Mouse (Mus musculus) brain, embryonic 18.5 days (tissue): ENCODE data around the gene Hc.

Experiments
- DNase-seq: peaks from one replicate; pipeline ENCODE4 v3.0.0-alpha.2; 2012; ENCODE audit warnings: low read depth, low spot score

Gene Hc

DNA sequence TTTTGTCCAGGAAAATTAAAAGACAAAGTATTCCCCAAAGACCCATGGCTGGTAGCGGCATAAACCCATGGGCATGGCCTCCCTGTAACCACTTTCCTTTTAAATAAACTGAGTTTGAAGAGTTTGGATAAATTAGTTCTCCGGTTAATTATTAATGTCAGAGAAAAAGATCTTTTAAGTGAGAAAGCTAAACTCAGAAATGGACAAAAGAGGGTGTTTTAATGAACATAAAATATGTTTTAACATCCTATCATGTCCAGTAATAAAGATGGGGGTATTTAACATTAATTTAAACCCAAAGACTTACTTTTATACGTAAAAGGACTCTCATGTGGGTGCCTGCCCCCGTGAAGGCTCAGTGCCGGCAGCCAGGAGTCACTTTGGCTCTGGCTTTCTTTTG, at the start of gene Hc:
Hc (minus strand) TSS at position 101 of the 400 bp plus-strand sequence.
- DNase-seq: no peak

DNA sequence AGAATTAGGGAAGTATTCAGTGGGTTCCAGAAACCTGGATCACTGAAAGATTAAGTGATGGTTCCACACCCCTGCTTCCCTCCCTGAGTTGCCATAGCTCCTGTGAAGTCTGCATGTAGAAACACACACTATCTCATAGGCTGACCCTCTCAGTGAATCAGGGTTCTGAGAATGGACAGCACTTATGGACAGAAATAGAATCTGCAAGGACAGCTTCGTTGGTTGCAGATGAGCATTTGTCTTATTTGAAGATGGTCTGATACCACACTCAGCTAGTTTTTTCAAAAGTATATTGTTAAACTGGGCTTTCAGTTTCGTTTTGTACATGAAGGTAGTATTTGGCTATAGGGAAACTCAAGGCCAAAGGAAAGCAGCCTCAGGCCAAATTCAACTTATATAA, 49.3 kb upstream of the Hc start:
- no peak for DNase-seq

DNA sequence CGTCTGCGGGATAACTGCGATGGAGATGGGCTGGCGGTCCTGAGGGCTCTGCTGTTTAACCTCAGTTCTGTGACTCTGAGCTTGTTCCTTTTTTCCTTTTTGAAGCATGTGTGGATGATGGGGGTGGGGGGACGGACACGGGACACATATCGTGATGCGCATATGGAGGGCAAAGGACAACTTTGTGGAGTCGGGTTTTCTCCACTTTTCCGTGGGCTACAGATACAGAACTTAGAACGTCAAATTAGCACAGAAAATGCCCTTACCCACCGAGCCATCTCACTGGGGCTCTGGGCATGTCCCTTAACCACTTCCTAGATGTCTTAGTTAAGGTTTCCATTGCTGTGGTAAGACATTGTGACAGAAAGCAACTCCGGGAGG, 48.7 kb upstream of the Hc start:
- no peak for DNase-seq

DNA sequence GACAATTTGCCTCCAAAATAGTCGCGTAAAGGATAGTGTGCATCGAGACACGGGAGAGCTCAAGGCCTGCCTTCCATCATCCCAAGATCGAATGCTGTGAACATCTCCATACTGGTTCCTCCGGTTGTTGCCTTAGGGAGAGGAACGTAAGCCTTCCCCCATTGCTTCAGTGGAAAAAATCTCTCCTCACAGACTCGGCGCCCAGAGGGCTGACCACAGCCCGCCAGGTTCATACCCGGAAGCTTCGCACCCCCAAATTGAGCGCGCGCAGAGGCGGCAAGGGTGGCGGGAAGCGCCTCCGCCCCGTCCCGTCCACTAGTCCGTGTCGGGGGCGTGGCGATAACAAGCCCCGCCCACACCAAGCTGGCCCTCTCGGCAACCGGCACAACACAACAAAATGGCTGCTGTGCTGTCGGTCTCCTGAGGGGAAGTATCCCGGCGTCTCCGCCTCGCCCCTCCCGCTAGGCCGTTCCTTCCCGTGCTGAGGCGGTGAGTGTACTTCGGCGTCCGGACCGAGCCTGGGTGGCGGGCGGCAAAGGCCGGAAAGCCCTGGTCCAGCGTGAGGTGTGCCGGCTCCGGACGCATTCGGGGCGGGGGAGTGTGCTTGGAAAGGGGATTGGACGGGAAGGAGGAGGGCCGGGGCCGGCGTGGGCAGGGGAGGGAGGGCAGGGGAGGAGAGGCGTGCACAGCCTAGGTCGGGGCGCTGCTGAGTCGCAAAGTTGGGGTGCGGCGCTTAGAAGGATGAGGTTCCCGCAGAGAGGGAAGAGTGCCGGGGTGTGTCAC, 48.1 kb upstream of the Hc start, which contains the start of gene Cntrl:
Cntrl (plus strand) TSS at position 352 of the 783 bp plus-strand sequence.
- DNase-seq: peak; percentile 73

DNA sequence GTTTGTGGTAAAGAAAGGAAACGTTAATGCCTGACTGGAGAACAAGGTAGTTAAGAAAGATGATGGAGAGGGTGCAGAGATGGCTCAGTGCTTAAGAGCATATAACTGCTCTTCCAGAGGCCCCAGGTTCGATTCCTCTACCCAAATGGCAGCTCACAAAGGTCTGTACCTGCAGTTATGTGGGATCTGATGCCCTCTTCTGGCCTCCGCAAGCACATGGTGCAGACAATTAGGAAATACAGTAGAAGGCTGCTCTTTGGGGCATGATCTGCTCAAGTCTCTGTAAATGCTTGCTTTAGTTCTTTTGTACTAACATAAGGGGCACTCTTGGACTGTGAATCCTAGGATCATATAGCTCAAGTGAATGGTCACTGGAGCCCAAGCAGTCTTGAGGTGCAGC, 47.5 kb upstream of the Hc start:
- DNase-seq: peak; percentile 45

DNA sequence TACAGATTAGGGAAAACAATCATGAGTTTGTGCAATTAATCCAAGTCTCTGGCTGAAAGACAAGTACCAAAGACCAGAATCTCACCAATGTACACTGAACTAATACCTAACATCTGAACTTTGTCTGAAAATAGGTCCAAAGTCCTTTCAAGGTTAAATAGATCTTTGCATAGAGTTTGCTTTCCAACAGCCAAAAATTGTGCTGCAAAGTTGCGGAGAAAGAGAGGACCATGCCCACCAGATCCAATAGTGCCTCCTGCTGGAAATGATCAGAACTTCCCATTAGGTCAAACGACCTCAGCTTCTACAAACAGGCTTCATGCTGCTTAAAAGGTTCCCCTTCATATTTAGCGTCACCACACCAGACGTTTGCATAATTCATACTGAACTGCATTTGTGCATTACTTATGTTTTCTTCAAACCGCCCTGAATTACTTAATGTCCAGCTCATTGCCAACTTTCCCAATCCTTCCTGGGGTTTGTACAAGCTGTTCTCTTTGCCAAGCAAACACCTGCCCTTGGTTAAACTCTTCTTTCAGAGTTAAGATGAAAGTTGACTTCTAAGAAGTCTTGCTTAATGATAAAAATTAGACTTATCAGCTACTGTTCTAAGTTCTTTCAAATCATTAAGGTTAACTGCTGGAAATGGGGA, 46.9 kb upstream of the Hc start:
- DNase-seq: no peak

DNA sequence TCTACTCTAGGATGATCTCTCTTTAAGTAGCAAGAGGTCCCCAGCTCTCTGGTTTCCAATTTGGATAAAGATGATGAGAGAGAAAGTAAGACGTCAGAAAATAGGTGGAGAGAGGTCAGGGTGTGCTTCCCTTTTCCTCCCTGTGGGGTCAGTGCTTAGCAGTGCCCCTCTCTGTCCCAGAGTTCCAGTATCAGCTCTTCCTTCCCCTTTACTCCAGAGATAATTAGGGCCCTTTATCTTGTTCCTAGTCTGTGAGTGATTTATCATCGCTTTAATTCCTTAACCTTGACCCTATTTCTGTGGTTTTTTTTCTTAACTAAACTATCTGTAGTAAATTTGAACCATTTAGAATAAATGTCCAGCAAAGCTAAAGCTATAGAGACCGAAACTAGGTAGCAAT, 43.6 kb upstream of the Hc start:
- DNase-seq: no peak

DNA sequence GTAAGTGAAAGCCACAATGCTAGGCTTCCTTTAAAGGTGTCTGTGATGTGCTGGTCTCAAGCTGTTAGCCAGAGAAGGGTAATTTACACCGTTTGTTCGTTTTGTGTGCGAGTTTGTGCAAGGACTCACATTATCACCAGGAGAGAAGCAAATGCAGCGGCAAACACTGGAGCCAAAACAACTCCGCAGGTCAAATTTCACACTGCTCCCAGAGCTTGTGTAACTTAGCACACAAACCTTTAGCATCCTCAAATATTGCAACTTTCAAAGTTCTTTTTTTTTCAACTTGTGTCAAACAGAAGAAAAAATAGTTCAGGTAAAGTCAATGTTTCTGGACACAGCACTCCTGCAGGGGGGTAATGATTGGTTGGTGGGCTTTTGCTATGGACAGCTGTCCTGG, 42.3 kb upstream of the Hc start:
- no peak for DNase-seq

DNA sequence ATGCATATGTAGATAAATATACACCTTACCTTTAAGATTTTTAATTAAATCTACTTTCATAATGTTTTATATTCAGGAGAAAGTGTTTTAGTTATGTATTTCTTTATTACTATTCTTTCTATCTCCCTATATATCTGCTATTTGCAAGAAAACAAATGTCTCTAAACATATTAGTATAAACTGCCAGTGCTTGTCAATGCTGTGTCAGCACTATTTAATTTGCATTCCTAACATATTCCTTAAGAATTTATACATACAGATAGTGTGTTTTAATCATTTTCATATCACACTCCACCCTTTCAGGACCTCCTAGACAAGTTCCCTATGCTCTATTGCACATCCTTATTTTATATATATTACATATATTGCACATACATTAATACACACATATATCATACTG, 41.5 kb upstream of the Hc start:
- no peak for DNase-seq

DNA sequence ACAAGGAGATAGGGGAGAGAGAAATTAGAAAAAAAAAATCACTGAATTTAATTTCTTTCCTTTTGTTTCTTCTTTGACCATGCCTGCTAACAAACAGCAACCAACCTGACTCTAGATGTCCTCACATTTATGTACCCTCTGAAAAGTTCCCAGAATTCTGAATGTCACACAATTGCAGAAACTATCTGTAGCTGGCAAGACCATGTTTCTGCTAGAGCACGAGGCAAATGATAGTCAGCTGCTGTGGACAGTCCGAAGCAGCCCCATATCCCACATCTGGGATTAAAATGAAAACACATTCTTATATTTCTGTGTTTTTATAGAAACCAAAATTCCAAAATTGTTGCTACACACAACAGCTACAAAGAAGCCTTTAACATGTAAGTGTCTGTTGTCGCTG, 40.2 kb upstream of the Hc start, which contains the start of gene AI182371:
AI182371 (minus strand) TSS at position 101 of the 400 bp plus-strand sequence.
- no peak for DNase-seq

DNA sequence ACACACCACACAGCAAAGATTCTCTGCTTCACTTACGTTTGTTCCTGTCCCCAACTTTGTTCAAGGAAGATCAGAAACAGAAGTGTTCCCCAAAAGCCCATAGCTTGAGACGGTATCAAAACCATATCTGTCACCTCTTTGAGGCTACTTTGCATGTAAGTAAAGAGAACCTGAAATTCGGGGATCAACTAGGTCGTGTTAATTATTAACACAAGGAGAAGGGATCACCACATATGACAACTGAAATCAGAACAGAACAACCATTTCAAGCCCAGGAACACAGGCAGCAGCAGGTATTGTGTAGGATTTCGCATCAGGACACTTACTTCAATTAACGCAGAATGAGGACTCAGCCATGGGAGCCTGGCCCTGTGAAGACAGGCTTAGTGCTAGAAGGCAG, 39.3 kb upstream of the Hc start:
- no peak for DNase-seq

DNA sequence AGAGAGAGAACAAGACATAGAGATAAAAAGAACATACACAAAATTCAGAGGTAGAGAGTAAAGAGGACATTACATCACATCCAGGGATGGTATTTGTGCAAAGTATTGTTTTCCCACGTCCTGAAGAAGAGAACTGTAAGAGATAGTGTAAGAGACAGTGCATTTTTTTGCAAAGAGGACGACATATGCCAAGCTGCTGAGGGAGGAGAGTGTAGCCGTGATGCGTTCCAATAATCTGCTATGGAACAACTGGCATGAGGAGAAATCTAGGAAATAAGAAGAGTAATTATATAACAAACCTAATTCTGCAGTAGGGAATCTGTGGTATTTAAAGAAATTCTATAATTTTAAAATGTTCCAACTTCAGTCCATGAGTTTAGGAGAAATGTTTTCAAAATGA, 26.2 kb upstream of the Hc start:
- DNase-seq: no peak

DNA sequence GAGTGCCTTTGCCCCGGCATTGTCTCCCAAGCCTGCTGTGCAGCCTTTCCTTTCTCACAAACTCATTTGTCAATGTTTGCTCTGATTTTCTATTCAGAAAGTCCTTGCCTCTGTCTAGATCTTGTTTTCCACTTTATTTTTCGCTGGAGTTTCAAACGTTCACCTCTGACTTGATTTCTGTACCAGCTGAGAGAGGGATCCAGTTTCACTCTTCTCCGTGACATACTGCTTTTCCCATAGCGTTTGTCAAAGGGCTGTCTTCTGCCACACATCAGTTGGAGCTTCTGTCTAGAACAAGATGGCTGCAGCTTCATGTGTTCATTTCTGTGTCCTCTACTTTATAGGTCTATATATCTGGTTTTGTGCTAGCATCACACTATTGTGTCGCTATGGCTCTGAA, 17.9 kb upstream of the Hc start:
- no peak for DNase-seq

DNA sequence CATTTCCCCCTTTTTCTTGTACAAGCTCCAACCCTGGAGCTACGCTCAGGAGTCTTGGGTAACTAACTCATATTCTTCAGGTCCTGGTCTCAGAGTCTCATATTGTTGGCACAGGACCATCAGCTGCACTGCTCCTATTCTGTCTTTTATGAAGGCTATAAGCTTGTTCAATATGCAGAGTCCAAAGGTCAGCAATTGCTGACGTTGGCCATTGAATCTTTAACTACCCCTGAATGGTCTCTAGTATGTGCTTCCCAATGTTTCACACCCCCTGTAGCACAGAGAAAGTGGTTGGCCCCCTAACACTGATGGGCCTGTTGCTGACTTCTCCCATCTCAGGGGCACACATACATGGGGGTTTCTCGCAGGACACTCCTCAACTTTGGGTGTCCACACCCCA, 13.1 kb upstream of the Hc start:
- DNase-seq: no peak

DNA sequence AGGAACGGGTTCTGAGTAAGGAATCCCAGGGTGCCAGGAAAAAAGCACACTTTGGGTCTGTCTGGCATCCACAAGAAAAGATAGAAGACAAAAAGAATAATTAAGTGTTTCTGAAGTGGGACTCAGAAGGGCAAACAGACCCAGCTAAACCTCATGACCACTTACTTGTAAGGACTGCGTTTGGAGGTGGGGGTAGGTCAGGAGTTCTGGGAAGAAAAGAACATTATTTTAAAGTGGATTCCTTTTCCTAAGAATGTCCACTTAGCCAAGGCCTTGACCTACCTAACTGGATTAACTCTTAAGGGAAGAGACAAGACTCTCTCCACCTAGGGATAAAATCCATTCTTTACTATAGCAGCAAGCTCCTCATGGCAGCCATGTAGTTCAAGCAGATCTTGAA, 11.3 kb upstream of the Hc start:
- no peak for DNase-seq

DNA sequence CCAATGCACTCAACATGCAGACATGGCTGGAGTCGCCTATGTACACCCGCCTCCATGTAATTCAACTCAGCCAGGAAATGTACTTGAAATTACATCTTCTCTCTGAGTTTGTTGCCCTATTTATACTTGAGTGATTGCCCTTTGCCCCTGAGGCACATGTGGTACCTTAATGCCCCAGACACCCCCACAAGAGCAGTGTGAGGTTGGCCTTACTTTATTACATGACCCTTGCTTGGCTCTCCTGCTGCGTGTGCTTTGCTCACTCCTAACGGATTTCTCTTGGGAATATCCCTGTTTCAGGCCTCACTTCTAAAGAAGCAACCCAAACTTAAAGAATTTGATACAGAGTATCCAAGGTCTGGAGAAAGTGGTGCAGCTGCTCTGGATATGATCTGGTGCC, 9.0 kb upstream of the Hc start:
- DNase-seq: no peak

DNA sequence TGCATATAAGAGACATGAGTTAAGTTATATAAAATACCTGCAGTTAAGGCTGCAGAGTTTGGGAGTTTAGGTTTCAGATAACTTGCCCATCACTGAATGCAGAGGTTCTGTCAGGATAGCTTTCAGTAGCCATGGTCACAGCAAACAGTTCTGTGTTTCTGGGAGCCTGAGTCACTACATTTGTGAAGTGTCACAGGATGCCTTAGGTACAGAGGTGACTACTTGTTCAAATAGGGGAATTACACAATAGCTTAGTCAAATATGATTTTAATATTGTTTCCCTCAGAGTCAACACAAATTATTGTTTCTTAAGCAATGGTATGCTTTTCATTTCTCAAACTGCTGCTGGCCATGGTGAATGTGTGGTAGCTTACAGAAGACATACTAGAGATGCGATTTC, 7.9 kb upstream of the Hc start:
- no peak for DNase-seq

DNA sequence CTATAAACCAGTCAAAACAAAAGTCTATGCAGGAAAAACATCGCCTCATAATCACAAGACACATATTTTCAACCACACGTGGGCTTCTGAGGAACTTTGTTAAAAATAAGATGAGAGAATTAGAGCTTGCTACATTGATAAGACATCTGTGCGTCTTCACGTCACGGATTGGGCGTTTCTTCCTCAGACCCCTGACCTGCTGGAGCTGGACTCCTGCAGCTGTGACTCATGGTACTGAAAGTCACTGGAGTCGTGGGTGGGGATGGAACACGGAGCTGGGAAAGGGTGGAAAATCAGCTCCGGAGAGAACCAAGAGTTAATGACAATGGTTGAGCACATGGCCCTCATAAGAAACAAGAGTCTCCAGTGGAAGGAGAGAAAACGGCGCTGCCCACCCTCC, 5.9 kb upstream of the Hc start:
- DNase-seq: no peak

DNA sequence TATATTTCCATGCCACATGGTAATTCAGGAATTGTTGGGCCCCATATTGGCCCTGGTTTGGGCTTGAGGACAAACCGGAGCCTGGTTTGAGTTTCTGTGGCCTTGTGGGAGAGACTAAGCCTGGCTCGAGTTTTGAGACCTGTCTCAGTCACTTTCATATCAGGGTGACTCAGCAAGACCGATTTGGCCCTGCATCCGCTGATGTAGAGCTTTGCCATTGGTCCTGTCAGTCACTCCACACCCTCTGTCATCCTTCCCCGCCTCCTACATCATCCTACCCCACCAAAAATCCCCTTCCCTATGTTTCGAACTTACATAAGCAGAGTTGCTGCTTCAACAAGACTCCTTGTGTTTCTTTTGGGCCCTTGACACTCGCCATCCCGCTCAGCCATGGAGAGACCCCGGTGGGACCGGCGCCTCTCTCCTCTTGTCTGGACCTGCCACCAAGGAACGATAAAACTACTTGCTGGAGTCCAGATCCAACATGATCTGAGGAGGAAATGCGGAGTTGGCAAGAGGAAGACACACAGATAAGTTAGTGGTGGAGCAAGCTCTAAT, 5.4 kb upstream of the Hc start:
- no peak for DNase-seq

DNA sequence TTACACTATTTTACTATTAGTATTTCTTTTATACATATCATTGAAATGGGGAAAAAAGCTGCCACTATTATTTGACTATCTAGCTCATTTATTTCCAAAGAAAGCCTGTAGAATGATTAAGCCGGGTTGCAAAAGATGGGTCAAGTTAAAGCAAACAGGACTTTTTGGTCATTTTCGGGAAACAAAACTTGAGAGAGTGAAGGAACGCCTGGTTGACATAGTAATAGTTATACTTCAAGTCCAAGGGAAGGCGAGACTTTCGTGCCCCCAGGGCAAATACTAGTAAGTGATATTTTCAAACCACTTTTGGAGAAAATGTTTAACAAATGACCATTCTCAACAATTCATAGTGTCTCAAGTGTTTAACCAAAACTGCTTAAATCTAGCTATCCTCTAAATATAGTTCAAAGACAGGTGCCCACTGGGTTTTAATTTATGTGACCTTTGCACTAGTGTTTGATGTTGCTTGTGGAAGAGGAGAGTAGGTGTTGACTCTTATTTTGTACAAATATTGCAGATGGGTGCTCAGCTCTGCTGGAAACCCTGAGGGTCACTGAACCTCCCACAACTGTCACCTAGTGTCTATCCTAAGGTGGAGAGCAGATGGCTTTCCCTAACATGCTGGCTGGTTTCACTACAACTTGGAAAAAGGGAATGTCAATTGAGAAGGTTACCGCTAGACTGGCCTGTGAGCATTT, 2.2 kb upstream of the Hc start:
- no peak for DNase-seq

DNA sequence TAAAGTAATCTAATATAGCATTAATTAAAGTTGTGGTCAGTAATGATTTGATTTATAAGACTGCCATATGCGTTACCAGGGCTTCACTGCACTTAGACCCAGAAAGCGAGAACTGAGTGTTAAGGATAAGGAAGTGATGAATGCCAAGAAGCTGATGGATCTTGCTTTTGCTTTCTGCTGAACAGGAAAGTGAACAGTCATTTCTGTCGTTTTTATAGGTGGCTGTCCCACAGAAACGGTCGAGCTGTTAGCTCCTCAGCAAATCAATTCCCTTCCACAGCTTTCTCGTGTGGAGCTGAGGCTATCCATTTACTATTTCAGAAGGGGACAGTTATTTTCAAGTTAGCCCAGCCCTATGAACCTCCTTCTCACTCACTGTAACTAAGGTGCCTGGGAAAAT, 341 bp downstream of the Hc start:
- no peak for DNase-seq

DNA sequence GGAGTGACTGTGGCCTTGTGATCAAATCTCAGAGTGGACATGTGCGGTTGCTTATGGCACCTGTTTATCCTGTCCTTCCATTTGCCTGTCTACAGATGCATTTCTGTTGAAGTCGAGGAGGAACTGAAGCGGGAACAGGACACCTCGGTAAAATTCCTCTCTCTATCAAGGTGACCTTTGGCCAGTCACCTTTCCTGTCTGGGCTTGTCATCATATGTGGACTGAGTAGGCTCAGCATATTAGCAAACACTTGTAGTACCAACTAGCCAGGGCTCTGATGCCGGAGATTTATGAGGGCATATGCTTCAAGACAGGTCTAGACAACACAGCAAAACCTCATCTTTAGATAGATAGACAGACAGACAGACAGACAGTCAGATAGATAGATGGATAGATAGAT, 982 bp downstream of the Hc start:
- no peak for DNase-seq

DNA sequence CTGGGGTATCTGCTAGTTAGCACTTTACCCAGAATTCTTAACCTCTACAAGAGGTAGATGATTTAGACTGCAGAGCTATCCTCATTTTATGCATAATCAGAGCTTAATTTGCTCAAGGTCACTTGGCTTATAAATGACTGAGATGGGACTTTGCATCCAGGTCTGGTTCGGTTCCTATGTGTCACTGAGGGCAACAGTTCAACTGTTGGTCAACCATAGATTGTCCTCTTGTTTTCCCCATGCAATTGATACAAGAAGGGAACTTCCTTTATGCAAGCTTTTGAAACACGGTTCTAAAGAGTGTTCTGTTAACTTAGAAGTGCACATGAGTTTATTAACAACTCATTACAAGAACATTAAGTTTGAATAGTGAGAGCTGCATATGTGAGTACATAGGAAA, 2.9 kb downstream of the Hc start:
- no peak for DNase-seq
